Mouse (Mus musculus) urinary bladder, postnatal 36 days (tissue): ENCODE data around the gene Rptor.

Source experiments
- DNase-seq, 2 experiments: peaks; one replicate each; pipeline ENCODE4 v3.0.0; 2022; ENCODE audit warnings: low spot score in 2 of 2, mixed read lengths in 1 of 2

Rptor gene

GRCm38 (mm10) chr11:119933819-119934583 is 331.3 kb downstream of the Rptor start:
- no peak for DNase-seq

GRCm38 (mm10) chr11:119934773-119935172 is 332.1 kb downstream of the Rptor start:
- no peak for DNase-seq

DNA sequence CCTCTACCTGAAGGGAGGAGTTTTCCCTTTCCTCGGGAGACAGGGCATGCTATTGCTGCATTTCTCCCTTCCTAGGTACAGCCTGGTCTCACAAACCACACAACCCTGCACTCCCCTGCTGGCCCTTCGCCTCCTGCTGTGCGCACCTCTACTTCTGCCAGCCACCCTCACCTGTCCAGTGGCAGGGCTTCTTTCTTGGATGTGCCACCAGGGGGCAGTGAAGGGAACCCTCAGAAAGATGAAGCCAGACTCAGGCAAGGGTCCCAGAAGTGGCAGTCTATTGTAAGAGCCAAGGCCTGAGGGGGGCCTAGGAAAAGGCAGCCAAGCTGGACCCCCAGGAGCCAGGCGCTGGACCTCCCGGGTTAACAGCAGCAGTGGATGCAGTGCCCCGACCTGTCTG is 332.8 kb downstream of the Rptor start:
- DNase-seq, result peak; percentile 64 to 70

GRCm38 (mm10) chr11:119936456-119936855 is 333.8 kb downstream of the Rptor start:
- DNase-seq, result no peak

GRCm38 (mm10) chr11:119937216-119937615 is 334.5 kb downstream of the Rptor start:
- DNase-seq, result peak in 1 of 2 experiments; percentile 42

DNA sequence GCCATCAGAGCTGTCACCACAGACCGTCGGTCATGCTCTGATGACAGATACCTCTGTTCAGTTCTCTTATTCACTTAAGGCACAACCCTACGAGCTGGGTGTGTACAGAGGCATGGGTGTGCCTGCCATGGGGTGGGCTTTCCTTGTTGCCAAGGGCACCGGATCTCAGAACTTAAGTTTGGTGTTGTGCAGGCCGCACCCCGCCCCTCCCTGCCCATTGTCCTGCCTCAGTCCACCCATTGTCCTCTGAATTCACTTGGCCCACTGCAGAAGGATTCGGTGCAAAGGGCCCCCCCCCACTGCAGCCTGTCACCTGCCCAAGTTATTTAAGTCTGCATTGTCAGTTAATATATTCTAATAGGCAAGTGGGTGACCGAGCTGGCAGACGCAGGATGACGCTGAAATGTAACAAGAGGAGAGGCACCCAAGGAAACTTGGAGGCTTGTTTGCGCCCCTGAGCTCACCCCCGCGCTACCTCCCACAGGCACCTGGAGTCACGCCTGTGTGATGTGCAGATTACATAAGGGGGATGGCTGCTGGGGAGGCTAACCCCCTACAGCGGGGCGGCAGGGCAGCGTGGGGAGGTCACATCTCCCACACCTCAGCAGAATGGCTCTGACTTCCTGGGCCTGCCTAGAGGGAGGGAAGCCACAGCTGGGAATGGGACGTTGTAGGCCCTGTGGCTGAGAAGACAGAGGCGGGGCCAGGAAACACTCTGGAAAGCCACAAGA is 335.2 kb downstream of the Rptor start:
- DNase-seq, result no peak

GRCm38 (mm10) chr11:119939073-119939710 is 336.5 kb downstream of the Rptor start:
- DNase-seq, result no peak

GRCm38 (mm10) chr11:119939711-119940106 is 337.0 kb downstream of the Rptor start:
- DNase-seq, result no peak

DNA sequence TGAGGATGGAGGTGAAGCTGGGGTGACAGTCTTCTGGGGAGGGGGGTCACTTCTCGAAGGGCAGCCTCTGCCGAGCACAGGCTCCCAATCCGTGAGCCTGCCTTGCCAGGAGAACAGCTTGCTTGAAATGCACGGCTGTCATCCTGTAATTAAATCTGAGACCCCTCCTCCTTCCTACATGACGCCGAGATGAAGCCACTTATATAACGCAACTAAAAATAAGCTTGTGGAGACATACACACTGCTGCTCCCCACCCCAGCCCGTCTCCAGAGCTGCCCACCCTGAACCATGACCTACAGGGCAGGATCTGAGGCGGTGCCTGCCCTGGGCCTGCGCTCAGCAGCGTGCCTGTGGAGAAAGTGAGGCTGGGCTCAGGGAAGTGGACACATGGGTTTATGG is 337.4 kb downstream of the Rptor start:
- DNase-seq, result no peak

DNA sequence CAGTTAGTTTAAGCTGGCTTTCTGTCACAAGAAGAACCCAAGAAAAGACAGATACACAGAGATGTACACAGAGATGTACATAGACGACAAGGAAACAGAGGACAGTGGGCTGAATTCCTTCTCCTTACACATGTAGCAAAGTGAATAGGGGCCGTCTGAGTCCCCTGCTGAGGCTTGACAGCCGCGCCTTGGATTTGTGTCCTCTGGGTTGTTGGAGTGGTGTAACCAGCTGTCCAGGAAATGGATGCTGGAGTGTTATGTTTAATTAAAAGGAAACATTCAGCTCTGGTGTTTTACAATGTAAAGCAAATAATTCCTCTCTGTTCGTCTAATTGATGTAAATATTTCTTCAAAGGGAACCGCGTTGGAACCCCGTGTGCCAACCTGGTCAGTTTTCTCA is 339.1 kb downstream of the Rptor start:
- no peak for DNase-seq

GRCm38 (mm10) chr11:119942201-119942726 is 339.6 kb downstream of the Rptor start:
- peak in 1 of 2 experiments; percentile 30 for DNase-seq

GRCm38 (mm10) chr11:119942727-119943427 is 340.2 kb downstream of the Rptor start, which contains the start of gene Baiap2:
Gene Baiap2, plus strand, starts transcription at chr11:119942763.
- DNase-seq, result peak; percentile 97 to 98

DNA sequence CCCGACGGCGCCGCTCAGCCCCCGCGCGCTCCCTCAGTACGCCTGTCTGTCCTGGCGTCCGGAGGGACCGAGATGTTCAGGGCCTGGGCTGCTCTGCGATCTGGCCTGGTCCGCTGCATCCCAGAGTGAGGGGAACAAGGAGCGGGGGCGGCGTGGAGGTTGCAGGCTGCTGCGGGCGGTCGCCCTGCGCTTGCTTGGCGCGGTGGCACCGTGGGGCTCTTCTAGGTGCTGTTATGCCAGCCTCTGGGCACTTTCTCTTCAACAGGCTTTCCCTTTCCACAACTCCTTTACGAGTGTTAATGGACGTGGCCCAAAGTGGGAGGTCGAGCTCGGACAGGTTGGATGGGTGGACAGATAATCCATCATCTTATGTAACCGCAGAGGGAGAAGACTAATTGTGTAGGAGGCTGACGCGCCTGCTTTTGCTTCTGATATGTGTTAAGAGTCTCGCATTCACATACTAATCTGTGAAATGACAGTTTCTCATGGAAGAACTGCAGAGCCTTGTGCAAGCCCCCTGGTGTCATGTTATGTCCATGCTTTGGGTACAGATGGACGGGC is 340.8 kb downstream of the Rptor start:
- peak in 1 of 2 experiments; percentile 38 for DNase-seq

- DNase-seq, result peak in 1 of 2 experiments; percentile 45
Measured at GRCm38 (mm10) chr11:119945343-119945742, 342.6 kb downstream of the Rptor start.

- DNase-seq, result no peak
Measured at GRCm38 (mm10) chr11:119947426-119947825, 344.7 kb downstream of the Rptor start.

DNA sequence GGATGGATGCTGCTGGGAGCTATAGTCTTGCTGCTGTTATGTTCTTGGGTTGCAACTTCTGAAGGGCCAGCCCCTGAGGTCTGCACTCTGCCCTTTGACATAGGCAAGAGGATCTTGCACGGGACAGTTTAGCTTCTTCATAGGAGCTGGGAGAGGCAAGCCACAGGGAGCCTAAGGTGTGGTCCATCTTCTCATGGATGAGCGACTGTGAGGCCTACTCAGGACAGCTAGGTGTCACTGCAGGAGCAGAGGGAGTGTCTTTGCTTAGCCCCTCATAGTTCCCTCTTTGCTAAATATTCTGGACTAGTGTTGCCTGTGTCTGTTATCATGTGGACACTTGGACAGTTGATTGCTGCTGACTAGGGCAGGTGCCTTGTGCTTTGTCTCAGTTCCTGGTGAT is 345.2 kb downstream of the Rptor start:
- no peak for DNase-seq

GRCm38 (mm10) chr11:119948305-119948704 is 345.6 kb downstream of the Rptor start:
- no peak for DNase-seq

DNA sequence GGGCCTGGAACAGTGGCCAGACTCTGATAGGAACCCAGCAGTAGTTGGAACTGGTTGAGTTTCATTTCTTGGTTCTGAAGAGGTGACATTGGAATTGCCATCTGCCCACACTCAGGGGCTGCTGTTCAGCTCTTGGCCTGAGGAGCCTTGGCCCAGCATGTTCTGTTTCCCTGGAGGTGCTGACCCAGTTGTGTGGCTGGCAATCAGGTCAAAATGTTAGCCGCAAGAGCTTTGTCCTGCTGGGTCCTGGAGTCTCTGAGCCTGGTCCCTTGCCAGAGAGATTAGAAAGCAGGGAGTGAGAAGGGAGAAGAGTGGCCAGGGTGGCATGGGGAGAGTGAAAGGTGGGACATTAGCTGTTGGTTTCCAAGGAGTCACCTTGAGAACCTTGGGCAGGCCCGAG is 346.1 kb downstream of the Rptor start:
- no peak for DNase-seq
